Mouse (Mus musculus): ENCODE results near the gene Lin9. TPM values are rescaled to one million over a fixed set of nuclear protein-coding genes. Genes with fewer than 3 reads are reported as not detected.
A peak's percentile ranks its signal among the peaks of the same experiment; 100 is the strongest.
"Not testable (repeated sequence)": the region's sequence is repeated elsewhere in the genome, so short reads cannot be mapped to it uniquely, and the experiment has no call there.

Lin9 gene
- total RNA-seq (2017) = 38.8 and 54.7 TPM in 2 replicates

DNA sequence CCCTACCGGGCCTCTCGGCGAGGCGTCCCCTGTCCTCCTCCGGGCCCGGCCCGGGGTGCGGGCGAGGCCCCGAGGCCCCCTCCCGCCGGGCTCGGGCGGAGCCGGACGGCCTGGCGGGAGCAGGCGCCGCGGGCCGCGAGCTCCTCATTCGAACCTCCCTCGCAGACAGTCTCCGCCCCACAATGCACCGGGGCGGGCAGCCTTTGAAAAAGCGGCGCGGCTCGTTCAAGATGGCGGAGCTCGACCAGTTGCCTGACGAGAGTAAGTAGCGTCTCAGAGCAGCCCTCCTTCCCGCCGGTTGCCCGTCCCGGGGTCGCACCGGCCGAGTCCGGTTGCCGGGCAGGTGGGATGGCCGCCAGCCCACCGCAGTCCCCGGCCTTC is at the start of gene Lin9:
Gene Lin9 (plus strand): TSS at position 14 of the 381 bp plus-strand sequence.
- peak; percentile 92 for ATAC-seq (replicated peaks; ENCODE audit: low read depth, poor library complexity, severe bottlenecking)

DNA sequence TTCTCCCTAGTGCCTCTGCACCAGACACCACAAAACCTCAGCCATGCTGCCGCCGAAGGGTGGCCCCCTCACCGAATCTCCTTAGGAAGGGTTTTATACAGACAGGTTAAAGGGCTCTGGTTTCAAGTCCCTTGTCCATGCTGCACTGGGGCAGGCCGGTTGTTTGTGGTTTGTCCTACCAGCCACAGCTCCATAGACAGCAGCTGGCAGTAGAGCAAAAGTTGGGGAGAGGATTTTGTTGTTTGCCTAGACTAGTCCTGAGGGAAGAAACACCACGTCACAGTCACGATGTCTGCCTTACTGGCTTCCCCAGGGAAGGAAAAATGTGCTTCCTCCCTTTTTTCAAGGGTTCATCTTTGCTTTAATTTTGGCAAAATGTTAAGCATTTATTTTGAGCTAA is 40.4 kb upstream of the Lin9 start:
- no peak for ATAC-seq (replicated peaks; ENCODE audit: low read depth, poor library complexity, severe bottlenecking)

DNA sequence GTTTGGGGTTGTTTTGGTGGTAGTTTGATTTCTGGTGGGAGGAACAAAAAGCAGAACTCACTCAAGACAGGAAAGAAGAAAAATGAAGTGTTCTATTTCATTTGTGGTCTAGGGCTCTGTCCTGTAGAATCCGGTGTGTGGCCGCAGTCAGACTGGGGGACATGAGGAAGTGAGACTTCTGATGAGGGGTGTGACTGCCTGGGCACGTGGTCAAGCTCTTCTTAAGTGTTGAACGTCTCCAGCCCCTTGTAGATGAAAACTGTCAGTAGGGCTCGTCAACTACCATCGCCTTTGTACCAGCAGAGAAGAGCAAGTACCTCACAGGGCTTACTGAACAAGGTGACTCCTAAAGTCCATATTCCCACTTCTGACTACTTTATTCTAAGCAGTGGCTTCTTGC is 39.1 kb upstream of the Lin9 start:
- peak; percentile 89 for ATAC-seq (replicated peaks; ENCODE audit: low read depth, poor library complexity, severe bottlenecking)

DNA sequence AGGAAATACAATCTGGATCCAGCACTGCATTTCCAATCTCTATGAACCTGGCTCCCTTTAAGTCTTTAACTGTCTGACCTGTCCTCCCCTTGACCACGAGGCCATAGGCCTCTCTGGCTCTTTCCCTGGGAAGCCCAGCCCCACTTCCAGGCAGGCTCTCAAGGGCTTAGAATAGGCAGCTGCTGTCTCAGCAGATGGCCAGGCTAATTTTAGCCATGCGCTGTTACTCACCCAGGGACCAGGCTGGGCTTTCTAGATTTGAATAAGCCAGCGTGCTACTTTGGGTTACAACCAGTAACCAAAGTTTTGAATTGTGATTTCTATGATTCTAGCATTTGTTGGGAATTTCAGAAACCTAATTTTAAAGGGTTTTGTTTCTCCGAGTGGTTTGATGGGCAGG is 36.4 kb upstream of the Lin9 start:
- ATAC-seq (replicated peaks; ENCODE audit: low read depth, poor library complexity, severe bottlenecking) = no peak

DNA sequence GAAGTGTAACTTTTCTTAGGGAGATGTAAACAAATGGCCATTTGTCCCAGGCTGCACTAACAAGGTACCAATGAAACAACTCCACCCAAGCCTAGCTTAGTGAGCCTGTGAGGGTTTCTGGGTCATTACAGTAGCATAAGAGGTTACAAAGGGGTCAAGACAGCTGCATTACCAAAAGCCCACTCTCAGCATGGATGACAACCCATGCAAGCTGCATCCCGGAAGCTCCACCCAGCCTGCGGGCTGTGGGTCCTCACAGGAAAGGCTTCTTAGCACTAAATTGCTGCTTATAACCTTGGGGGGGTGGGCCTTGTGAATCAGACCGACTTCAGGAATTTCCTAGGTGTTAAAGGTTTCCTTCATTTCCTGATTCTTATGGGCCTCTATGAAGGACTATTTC is 34.8 kb upstream of the Lin9 start:
- no peak for ATAC-seq (replicated peaks; ENCODE audit: low read depth, poor library complexity, severe bottlenecking)

DNA sequence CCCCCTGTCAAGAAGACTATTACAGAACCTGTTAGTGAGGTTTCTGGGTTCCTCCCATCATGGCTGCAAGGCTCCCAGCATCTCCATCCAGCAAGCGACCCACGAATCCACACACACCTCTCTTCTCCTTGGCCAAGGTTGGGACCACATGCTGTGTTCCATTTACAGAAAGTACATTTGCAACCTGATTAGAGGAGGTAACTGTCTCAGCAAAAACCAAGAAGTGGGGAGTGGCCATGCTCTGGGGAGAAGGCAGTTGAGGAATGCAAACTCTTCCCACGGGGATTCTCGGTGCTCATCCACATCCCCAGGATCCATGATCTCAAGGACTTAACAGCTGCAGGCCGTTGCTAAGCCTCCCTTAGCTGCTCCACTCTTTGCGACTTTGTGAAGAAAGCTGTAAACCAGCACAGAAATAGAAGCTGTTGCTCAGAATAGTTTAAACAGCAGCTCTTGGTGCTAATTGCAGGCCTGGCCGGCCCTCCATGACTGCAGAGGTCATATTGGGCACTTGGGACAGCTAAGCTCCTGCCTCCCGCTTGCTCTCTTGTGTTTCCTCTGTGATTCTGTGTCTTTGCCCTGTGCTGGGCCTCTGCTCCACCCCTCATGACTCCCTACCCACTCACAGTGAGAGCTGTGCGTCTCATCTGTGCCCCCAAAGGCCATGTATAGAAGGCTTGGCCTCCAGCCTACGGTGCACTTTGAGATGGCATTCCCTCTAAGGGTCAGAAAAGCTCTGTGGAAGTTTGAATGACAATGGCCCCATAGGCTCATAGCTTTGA is 34.0 kb upstream of the Lin9 start:
- 0 out of 2 replicates have a peak, but pooled peaks have one; percentile 36 for ATAC-seq (replicated peaks; ENCODE audit: low read depth, poor library complexity, severe bottlenecking)

DNA sequence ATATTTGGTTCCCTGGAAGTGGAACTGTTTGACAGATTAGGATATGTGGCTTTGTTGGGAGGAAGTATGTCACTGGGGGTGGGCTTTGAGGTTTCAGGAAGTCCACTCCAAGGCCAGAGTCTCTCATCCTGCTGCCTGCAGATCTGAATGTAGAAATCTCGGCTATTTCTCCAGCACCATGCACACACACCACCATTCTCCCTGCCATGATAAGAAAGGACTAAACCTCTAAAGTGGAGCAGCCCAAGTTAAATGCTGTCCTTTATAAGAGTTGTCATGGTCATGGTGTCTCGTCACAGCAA is 33.4 kb upstream of the Lin9 start:
- ATAC-seq (replicated peaks; ENCODE audit: low read depth, poor library complexity, severe bottlenecking) = no peak

DNA sequence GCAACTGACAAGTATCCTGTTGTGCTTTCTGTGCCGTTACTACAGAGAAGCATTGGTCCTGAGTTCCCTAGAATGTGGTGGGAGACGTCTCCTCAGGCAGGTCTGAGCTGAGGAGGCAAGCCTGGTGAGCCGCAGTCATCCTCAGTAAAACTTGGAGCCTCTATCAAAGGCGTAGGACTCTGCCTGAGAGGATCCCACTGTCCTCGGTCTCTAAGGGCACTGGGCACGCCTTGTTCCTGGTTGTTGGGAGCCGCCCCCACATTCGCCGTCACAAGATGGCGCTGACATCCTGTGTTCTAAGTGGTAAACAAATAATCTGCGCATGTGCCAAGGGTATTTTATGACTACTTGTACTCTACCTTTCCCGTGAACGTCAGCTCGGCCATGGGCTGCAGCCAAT is 29.1 kb upstream of the Lin9 start:
- ATAC-seq (replicated peaks; ENCODE audit: low read depth, poor library complexity, severe bottlenecking) = not testable (repeated sequence)

DNA sequence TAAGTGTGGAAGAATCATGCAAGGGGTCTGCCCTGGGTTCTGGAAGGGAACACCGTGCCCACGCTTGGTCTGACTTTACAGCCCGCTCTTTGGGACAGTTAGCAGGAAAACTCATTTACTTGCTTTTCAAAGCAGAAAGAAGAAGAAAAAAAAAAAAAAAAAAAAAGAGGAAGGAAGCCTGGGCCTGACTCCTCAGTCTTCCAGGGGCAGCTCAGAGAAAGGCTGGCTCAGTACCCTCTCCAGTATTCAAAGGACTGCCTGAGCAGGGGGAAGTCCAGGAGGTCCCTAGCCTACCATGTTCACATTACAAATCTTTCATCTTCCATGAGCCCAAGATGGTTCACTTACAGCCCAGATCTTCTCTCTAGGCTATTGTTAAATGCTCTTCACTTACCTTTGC is 24.2 kb upstream of the Lin9 start:
- ATAC-seq (replicated peaks; ENCODE audit: low read depth, poor library complexity, severe bottlenecking) = peak; percentile 63

DNA sequence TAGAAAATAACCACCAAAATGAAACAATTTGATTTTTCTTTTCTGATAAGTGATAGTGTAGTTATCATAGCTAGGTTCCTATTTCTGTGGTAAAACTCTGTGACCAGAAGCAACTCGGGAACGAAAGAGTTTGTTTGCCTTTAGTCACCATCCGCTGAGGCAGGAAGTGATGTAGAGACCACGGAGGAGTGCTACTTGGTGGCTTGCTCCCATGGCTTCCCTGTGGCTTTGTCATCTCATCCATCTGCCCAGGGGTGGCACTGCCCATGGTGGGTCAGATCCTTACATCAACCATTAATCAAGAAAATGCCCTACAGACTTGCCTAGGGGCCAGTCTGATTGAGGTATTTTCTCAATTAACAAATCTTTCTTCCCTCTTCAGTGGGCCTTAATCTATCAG is 18.6 kb upstream of the Lin9 start:
- ATAC-seq (replicated peaks; ENCODE audit: low read depth, poor library complexity, severe bottlenecking) = no peak

DNA sequence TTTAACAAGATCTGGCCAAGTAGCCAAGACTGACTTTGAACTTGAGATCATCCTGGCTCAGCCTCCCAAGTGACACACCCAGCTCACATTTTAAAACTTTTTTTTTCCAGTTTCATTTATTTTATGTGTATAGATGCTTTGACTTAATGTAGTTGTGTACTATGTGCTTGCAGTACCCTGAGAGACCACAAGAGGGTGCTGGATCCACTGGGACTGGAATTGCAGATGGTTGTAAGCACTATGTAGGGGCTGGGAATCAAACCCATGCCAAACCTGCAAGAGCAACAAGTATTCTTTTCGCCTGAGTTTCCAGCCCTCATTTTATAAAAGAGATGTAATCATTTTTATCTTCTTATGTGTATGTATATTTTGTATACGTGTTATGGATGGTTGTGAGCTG is 17.0 kb upstream of the Lin9 start:
- ATAC-seq (replicated peaks; ENCODE audit: low read depth, poor library complexity, severe bottlenecking) = no peak

DNA sequence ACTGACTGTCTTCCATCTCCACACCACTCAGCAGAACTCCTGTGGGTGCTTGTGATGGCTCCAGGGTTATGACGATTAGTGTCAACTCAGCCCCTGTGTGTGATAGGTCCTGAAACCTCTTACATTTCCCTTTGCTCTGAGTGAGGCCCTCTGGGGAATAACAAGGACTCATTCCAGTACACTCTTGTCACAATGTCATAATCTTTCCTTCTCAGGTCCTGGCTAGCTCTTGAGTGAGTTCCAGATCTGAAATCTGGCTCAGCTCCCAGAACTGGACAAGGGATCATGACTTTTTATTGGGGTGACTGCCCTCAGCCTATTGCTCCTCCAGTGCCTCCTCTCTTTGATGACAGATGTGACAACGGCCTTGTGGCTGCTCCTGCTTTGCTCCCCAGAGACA is 14.8 kb upstream of the Lin9 start:
- no peak for ATAC-seq (replicated peaks; ENCODE audit: low read depth, poor library complexity, severe bottlenecking)

DNA sequence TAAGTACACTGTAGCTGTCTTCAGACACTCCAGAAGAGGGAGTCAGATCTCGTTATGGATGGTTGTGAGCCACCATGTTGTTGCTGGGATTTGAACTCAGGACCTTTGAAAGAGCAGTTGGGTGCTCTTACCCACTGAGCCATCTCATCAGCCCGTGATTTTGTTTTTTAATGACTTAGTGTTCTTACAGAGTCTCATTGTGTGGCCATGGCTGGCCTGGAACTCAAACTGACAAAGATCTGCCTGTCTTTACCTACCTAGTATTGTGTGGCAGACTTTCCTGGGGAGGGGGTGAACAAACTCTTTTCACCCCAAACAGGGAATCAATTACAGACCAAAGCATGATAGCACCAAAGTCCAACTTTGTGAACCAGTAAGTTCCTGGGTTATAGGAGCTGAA is 3.2 kb upstream of the Lin9 start:
- ATAC-seq (replicated peaks; ENCODE audit: low read depth, poor library complexity, severe bottlenecking) = not testable (repeated sequence)

DNA sequence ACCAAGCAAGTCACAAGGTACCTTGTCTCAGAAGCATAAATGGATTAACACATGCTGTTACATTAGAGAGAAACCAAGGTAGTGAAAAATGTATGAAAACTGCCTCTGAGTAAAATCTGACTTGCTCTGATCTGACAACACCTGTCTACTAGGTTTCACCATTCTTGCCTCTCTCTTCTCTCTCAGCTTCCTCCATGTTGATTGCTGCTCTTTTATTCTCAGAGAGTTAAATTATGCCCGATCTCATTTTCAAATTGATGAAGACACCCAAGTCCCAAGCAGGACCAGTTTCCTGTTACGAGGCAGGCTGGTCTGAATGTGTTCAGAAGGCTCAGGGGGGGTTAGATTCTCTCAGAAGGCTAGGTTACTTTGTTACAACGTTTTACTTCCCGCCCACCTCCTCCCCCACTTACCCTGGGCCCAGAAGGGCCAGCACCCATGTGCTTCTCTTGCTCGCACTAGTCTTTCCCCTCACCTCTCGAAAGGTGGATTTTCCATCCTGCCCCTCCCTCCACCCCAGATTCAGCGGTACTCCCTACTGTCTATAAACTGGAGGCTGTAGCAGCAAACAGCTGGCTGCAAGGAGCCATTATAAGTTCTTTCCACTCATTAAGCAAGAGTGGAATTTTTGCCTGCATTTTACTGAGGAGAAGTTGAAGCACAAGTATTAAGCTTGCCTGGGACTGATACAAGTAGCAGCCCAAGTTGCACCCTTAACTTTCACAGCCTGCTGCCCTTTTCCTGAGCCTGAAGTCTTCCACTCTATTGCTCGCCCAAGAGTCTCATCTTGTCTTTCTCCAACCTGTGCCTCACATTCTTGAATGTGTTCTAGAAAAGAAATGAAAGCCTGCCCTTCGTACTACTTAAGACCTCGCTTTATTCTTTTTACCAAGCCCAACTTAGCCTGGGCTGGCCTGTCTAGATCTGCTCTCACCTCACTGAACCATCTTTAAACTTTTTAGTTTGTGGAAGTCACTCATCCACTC is 1.2 kb upstream of the Lin9 start:
- ATAC-seq (replicated peaks; ENCODE audit: low read depth, poor library complexity, severe bottlenecking) = no peak

DNA sequence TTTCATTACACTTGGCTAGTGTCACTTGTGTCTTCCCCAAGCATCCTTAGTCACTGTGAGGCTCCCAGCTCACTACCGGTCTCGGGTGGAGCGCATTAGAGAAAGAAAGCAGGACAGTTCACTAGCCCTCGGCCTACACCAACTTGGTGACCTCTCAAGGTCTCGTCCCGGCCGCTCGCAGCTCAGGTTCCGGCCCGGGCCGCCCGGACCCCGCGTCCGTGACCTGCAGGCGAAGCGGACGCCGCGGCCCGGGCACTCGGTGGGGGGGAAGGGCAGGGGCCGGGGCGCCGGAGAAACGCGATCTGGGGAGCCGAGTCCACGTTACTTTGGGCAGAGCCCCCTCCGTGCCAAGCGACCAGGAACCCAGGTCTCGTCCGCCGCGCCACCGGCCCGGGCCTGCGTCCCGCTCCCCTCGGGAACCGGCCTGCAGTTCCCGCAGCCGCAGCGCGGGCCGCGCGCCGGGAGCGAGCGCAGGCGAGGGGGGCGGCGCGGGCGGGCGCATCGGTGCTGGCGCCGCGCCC is 285 bp upstream of the Lin9 start:
- peak; percentile 24; the same call in 1 of the 2 replicates for ATAC-seq (replicated peaks; ENCODE audit: low read depth, poor library complexity, severe bottlenecking)

DNA sequence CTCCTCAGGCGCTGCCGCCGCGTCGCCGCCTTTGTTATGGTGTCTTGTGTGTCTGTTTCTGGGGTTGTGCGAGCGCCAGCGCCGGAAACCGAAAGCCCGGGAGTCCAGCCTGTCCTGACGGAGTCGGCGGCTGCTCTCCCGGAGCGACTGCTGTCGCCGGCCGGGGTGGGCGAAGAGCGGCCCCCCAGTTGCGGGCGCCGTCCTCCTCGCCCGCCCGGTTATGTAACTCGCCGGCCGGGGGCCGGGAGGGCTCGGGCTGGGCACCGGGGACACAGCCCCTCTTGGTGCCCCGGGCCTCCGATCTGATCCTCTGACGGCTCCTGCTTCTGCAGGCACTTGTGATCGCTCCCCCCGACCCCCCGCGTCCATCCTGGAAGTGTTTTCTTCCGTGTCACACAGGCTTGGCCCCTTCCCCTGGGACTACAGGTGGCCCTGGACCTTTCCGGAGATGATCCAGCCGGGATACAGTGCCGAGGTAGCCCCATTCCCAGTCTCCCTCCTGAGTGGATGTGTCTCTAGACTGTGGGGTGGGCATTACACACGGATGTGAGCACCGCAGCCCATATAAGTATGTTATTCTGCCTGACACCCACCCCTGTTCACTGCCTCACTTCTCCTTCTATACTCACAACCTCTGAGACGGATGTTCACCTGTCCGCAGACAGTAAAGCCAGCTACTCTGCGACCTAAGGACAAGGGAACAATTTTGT is 723 bp downstream of the Lin9 start:
- ATAC-seq (replicated peaks; ENCODE audit: low read depth, poor library complexity, severe bottlenecking) = peak; percentile 36; the same call in 1 of the 2 replicates

DNA sequence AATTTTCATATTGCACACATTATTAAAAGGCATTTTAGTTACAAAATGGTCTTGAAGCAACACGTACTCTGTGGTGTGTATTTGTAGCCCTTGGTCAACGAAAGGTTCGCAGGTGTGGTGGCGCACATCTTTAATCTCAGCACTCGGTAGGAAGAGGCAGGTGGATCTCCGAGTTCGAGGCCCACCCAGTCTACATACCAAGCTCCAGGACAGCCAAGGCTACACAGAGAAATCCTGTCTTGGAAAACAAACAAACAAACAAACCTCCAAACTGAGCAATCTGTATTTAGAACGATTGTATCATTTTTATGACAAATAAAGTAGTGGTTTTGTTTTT is 1.2 kb downstream of the Lin9 start:
- ATAC-seq (replicated peaks; ENCODE audit: low read depth, poor library complexity, severe bottlenecking) = no peak

DNA sequence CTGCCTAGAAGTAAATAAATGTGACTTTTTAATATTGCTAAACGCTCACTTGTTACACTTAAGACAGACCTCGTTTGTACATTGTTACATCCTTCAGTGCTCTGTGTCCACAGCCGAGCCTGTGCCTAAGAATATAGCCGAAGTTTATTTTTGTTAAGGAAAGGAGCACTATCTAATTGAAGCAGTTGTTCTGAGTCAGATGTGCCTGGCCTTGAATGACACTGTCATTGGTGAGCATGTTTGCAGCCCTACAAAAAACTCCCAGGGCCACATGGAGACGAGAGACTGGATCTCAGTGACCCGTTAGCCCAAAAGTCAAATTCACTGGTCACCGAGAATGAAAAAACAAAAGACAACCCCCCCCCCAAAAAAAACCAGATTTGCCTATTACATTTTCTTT is 50.3 kb downstream of the Lin9 start:
- no peak for ATAC-seq (replicated peaks; ENCODE audit: low read depth, poor library complexity, severe bottlenecking)

DNA sequence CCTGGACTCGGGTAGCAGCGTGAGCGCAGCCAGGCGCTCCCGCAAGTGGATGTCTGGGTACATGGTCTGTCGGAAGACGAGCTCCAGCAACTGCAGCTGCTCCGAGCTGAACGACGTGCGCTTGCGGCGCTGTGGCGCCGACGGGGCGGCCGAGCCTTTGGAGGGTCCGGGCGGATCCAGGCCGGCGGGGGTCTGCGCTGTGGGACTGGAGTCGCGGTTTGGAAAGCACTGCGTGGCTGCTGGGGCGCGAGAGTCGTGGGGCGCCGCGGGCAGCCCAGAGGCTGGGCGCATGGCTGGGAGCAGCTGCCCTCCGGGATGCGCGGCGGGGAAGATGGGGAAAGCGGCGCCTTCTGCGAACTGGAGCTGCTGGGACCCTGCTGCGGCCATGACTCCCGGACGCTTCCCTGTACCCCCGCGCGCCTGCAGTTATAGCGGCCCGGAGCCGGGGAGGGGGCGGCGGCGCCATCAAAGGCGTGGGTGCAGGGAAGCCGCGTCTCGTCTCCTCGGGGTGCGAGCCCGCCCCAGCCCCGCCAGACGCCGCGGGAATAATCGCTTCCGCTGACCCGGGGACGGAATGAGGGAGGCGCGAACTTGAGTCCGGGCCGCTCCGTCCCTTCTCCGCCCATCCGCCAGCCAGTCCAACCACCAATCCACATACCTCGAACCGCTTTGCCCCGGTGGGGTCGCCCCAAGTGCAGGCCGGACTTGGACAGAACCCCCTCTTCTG is 55.8 kb downstream of the Lin9 start, which contains the start of gene Mixl1:
Gene Mixl1 (minus strand): TSS at position 409 of the 727 bp plus-strand sequence.
- ATAC-seq (replicated peaks; ENCODE audit: low read depth, poor library complexity, severe bottlenecking) = 0 out of 2 replicates have a peak, but pooled peaks have one; percentile 20

DNA sequence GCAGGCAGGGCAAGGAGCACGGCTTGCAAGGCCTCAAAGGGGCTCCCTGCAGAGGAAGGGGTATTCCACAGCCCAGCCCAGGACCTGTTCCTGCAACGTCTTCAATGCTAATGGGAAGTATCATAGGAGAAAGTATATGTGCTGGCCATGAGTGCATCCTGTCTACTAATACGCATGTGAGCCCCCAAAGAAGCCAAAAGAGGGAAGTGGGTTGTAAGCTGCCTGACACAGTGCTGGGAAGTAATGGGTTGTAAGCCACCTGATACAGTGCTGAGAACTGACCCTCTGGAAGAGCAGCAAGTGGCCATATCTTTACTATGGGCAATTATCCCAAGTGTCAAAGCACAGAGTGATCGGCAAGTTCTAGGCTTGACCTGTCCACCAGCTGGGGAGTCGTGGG is 57.1 kb downstream of the Lin9 start:
- peak; percentile 76 for ATAC-seq (replicated peaks; ENCODE audit: low read depth, poor library complexity, severe bottlenecking)

All from common myeloid progenitor, adult 5-6 weeks (primary cell).